Mouse (Mus musculus): ENCODE measurements around the gene Acp5. TPM values are rescaled to one million over a fixed set of nuclear protein-coding genes. Genes with fewer than 3 reads are reported as not detected.

Gene Acp5
- polyA plus RNA-seq, 1 experiment from 2014 or later = 9.2 TPM

DNA sequence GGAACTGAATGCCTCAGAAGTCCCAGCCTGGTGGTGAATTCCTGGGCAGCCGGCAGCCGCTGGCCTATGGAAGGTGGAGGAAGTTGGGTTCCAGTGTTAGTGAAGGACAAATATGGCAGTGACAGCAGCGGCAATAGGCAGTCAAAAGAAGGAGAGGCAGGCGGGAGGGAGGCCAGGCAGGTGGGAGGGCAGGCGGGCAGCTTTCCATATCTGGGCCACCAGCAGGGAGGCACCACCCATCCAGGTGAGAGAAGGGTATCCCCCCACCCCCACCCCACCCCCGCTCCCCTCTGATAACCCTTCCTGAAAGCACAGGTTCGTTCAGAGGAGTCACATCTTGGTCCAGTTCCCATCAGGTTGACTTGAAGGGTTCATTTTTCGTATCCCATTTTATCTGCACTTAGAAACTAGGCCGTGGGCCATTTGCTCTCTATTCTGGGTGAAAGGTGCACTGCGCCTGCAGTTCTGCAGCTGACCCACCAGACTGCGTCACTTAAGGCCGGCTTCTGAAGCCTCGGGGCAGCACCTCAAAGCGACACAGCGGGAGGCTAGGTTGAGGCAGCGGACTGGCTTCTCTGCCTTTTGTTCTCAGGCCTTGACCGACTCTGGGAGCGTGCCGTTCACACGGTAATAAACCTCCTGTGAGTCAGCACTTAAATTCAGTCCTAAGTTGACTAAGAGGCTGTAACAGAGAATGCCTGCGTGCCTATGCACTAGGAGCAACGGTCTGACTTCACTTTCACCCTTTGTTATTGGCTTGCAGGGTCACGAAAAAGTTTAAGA is 1.4 kb upstream of the Acp5 start:
- H3K9ac ChIP-seq = no peak overlapping the region
- no peak overlapping the region for H3K4me3 ChIP-seq
- no peaks in the 10 kb centered on the region for H3K36me3 ChIP-seq
- 18% methylated on average over 23 of the region's 23 CpGs for WGBS
- H3K27ac ChIP-seq = no peak overlapping the region
- no peak overlapping the region for H3K4me2 ChIP-seq
- no peaks in the 10 kb centered on the region for H3K9me3 ChIP-seq
- H3K27me3 ChIP-seq = peaks cover 16% of the 10 kb centered on the region
- no peak for ATAC-seq (ENCODE audit: insufficient number of reproducible peaks, insufficient read depth, low FRiP score, low TSS enrichment, low read depth)
- H3K4me1 ChIP-seq = peaks cover 1% of the 10 kb centered on the region

GRCm38 (mm10) chr9:22134988-22135643 is 395 bp downstream of the Acp5 start:
- H3K9me3 ChIP-seq = no peaks in the 10 kb centered on the region
- no peak overlapping the region for H3K4me2 ChIP-seq
- no peak for ATAC-seq (ENCODE audit: insufficient number of reproducible peaks, insufficient read depth, low FRiP score, low TSS enrichment, low read depth)
- no peaks in the 10 kb centered on the region for H3K36me3 ChIP-seq
- 76% methylated on average over 9 of the region's 9 CpGs for WGBS
- H3K4me1 ChIP-seq = peaks cover 12% of the 10 kb centered on the region
- no peak overlapping the region for H3K27ac ChIP-seq
- no peak overlapping the region for H3K9ac ChIP-seq
- peaks cover 30% of the 10 kb centered on the region for H3K27me3 ChIP-seq
- H3K4me3 ChIP-seq = no peak overlapping the region

- Histone ChIP-seq H3K9ac (no peak overlapping the region), H3K4me2 (no peak overlapping the region), H3K4me3 (no peak overlapping the region), H3K4me1 (peaks cover 12% of the 10 kb centered on the region), H3K36me3 (no peaks in the 10 kb centered on the region), H3K27me3 (peaks cover 37% of the 10 kb centered on the region), H3K9me3 (no peaks in the 10 kb centered on the region), H3K27ac (no peak overlapping the region)
- no peak for ATAC-seq (ENCODE audit: insufficient number of reproducible peaks, insufficient read depth, low FRiP score, low TSS enrichment, low read depth)
- 82% methylated on average over 7 of the region's 7 CpGs for WGBS
These were observed 1.1 kb downstream of the Acp5 start for GRCm38 (mm10) chr9:22134246-22134890.

DNA sequence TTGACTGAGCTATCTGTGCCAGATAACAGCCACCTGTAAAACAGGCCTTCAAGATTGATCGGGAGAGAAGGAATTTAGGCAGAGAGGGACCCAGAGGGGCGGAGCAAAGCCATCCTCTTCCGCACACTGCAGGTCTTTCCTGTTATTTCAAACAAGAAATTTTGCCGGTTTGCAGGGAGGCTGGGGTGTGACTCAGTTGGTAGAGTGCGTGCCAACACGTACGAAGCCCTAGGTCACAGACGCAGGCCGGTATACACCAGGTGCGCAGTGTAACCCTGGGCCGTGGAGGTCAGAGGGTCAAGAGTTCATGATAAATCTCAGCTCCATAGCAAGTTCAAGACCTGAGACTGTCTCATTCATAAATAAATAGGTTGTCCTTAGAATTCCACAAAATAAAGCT is 3.3 kb downstream of the Acp5 start:
- WGBS = 49% methylated on average over 11 of the region's 11 CpGs
- H3K9ac ChIP-seq = peak overlapping the region; percentile 68; the same call in 1 of the 2 replicates
- H3K27me3 ChIP-seq = peaks cover 35% of the 10 kb centered on the region
- no peak overlapping the region for H3K27ac ChIP-seq
- H3K9me3 ChIP-seq = no peaks in the 10 kb centered on the region
- ATAC-seq (ENCODE audit: insufficient number of reproducible peaks, insufficient read depth, low FRiP score, low TSS enrichment, low read depth) = no peak
- H3K4me1 ChIP-seq = peaks cover 12% of the 10 kb centered on the region
- no peaks in the 10 kb centered on the region for H3K36me3 ChIP-seq
- peak overlapping the region; percentile 79 for H3K4me2 ChIP-seq
- H3K4me3 ChIP-seq = peak overlapping the region; percentile 44

DNA sequence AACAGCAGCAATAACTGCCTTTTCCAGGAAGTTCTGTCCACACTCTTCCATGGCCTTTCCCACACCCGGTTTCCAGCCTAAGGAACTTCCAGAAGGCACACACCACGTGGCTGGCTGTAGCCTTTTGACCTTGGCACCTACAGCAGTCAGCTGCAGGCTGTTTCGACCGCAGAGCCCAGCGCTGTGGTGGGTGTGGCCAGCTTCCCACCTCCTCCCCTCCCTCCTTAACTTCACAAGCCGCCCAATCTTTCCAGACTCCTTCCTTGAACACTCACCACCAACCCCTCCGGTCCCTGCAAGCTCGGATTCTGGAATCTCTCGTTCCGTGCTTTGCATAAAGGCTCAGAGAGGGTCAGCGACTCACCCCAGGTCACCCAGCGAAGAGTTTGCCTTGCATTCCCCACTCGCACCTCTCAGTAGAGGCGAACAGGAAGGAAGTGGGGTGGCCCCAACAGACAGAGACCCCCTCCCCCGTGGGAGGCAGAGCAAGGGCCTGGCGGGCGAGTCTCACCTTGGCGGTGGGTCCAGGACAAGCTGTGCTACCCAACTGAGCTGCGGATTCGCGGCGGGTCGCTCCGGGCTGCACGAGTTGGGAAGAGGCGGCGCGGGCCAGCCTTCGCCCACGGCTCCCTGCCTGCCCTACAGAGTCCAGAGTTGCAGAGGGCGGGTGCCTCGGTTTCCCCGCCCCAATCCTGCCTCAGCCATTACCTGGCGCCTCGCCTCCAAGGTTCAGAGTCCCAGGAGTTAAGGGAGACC is 4.1 kb downstream of the Acp5 start:
- H3K36me3 ChIP-seq = no peaks in the 10 kb centered on the region
- H3K9me3 ChIP-seq = no peaks in the 10 kb centered on the region
- H3K4me3 ChIP-seq = peak overlapping the region; percentile 44
- H3K4me1 ChIP-seq = peaks cover 12% of the 10 kb centered on the region
- H3K4me2 ChIP-seq = peak overlapping the region; percentile 79
- WGBS = 1% methylated on average over 35 of the region's 35 CpGs
- peak overlapping the region; percentile 68 for H3K9ac ChIP-seq
- peaks cover 31% of the 10 kb centered on the region for H3K27me3 ChIP-seq
- H3K27ac ChIP-seq = no peak overlapping the region
- 0 out of 2 replicates have a peak, but pooled peaks have one; percentile 38 for ATAC-seq (ENCODE audit: insufficient number of reproducible peaks, insufficient read depth, low FRiP score, low TSS enrichment, low read depth)

- no peak overlapping the region for H3K4me2 ChIP-seq
- ATAC-seq (ENCODE audit: insufficient number of reproducible peaks, insufficient read depth, low FRiP score, low TSS enrichment, low read depth) = no peak
These were observed 10.1 kb downstream of the Acp5 start for GRCm38 (mm10) chr9:22125246-22126027.

GRCm38 (mm10) chr9:22124169-22124568 is 11.3 kb downstream of the Acp5 start:
- WGBS = 73% methylated on average over 3 of the region's 3 CpGs
- H3K9me3 ChIP-seq = no peaks in the 10 kb centered on the region
- H3K27ac ChIP-seq = no peak overlapping the region
- no peaks in the 10 kb centered on the region for H3K36me3 ChIP-seq
- no peak overlapping the region for H3K4me3 ChIP-seq
- no peak overlapping the region for H3K9ac ChIP-seq
- ATAC-seq (ENCODE audit: insufficient number of reproducible peaks, insufficient read depth, low FRiP score, low TSS enrichment, low read depth) = no peak
- no peak overlapping the region for H3K4me2 ChIP-seq
- H3K4me1 ChIP-seq = no peaks in the 10 kb centered on the region
- peaks cover 5% of the 10 kb centered on the region for H3K27me3 ChIP-seq

More at GRCm38 (mm10) chr9:22125246-22126027, 10.1 kb downstream of the Acp5 start:
- Histone ChIP-seq H3K4me3 (no peak overlapping the region), H3K9me3 (no peaks in the 10 kb centered on the region), H3K4me1 (no peaks in the 10 kb centered on the region), H3K27ac (no peak overlapping the region), H3K9ac (no peak overlapping the region), H3K27me3 (peaks cover 11% of the 10 kb centered on the region), H3K36me3 (no peaks in the 10 kb centered on the region)
- 87% methylated on average over 15 of the region's 15 CpGs for WGBS

DNA sequence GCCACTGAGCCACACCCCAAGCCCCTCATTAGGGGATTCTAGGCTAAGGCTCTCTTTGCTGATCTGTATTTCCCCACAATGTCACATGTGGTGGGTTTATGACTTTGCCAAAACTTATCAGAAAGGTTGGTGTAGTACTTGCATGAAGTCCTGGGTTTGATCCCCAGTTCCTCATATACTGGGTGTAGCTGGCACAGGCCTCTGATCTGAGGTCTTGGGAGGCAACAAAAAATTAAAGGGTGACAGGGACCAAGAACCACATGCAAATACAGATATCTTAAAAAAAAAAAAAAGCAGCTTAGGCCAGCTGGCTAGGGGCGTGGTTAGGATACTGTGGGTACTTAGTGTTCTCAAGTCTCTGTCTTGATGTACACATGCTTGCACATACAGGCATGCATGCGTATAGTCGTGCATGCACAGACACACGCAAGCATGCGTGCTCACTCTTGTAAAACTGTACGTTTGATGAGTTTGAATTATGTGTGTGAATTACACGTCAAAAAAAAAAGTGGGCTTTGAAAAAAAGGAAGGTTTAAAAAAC is 12.4 kb downstream of the Acp5 start:
- Histone ChIP-seq H3K27ac (no peak overlapping the region), H3K9ac (no peak overlapping the region), H3K4me1 (no peaks in the 10 kb centered on the region), H3K36me3 (no peaks in the 10 kb centered on the region), H3K4me2 (no peak overlapping the region), H3K9me3 (no peaks in the 10 kb centered on the region), H3K27me3 (peaks cover 4% of the 10 kb centered on the region; the same call in 1 of the 2 replicates), H3K4me3 (no peak overlapping the region)
- WGBS = 87% methylated on average over 7 of the region's 7 CpGs
- no peak for ATAC-seq (ENCODE audit: insufficient number of reproducible peaks, insufficient read depth, low FRiP score, low TSS enrichment, low read depth)

DNA sequence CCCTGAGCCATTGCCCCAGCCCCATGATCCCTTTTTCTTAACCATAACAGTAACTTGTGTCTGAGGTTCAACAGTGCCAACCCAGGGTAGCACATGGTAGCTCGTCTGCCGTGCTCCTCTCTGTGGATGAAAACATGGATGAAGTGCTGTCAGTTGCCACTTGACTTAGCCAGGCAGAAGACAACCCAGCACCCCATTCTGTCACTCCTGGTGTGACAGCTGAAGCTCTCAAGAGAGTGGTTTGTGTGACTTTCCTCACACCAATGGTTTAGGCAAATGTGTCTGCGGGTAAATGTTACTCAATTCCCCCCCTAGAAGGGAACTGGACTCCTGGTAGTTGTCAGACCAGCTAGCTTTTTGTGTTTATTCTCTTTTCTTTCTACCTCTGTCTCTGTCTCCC is 13.5 kb downstream of the Acp5 start:
- ATAC-seq (ENCODE audit: insufficient number of reproducible peaks, insufficient read depth, low FRiP score, low TSS enrichment, low read depth) = no peak
- no peaks in the 10 kb centered on the region for H3K9me3 ChIP-seq
- H3K9ac ChIP-seq = no peak overlapping the region
- H3K27ac ChIP-seq = no peak overlapping the region
- no peak overlapping the region for H3K4me3 ChIP-seq
- no peaks in the 10 kb centered on the region for H3K36me3 ChIP-seq
- WGBS = 83% methylated on average over 3 of the region's 3 CpGs
- H3K4me2 ChIP-seq = no peak overlapping the region
- peaks cover 5% of the 10 kb centered on the region for H3K4me1 ChIP-seq
- H3K27me3 ChIP-seq = peaks cover 4% of the 10 kb centered on the region; the same call in 1 of the 2 replicates

DNA sequence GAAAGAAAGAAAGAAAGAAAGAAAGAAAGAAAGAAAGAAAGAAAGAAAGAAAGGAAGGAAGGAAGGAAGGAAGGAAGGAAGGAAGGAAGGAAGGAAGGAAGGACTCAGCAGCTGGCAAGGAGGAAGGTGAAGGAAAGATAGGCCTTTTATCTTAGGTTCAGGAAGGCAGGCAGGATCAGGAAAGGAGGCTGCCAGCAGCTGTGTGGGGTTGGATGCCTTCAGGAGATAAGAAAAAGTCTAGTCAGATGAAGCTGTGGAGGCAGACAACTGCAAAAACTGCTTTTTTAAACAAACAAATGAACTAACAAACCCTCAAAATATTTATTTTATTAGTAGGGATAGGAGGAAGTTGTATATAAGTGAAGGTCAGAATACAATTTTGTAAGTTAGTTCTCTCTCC is 14.0 kb downstream of the Acp5 start:
- Histone ChIP-seq H3K4me1 (peaks cover 5% of the 10 kb centered on the region), H3K27me3 (peaks cover 4% of the 10 kb centered on the region; the same call in 1 of the 2 replicates)
- ATAC-seq (ENCODE audit: insufficient number of reproducible peaks, insufficient read depth, low FRiP score, low TSS enrichment, low read depth) = no peak

More for the DNA sequence above, 14.0 kb downstream of the Acp5 start:
- Histone ChIP-seq H3K36me3 (no peaks in the 10 kb centered on the region), H3K4me2 (no peak overlapping the region), H3K4me3 (no peak overlapping the region), H3K9ac (no peak overlapping the region), H3K27ac (no peak overlapping the region), H3K9me3 (no peaks in the 10 kb centered on the region)

Data from embryonic facial prominence, embryonic 13.5 days (tissue).